Mouse (Mus musculus): Measurements from ENCODE around the gene Lrrc75a. TPM values are rescaled to one million over a fixed set of nuclear protein-coding genes. Genes with fewer than 3 reads are reported as not detected.

The Lrrc75a gene
- polyA plus RNA-seq, 1 experiment from 2014 or later = 4.7 TPM

Other genes starting within 250 kb of the Lrrc75a start
- gene Pigl, start 190.1 kb downstream of the Lrrc75a start, polyA plus RNA-seq (2018) = 2.9 to 5.2 TPM (median 5.0 TPM) in 3 replicates
- 110 to 316 TPM (median 118 TPM) in 3 replicates for gene Ncor1, start 190.0 kb downstream of the Lrrc75a start, polyA plus RNA-seq (2018)
- 7.2 to 8.9 TPM (median 8.3 TPM) in 3 replicates for gene Cenpv, start 109.3 kb downstream of the Lrrc75a start, polyA plus RNA-seq (2018)
- 916 to 1,557 TPM (median 1,390 TPM) in 3 replicates for gene Ubb, start 97.4 kb downstream of the Lrrc75a start, polyA plus RNA-seq (2018)
- gene Trpv2, start 74.0 kb downstream of the Lrrc75a start, polyA plus RNA-seq (2018) = 71.4 to 114 TPM (median 91.5 TPM) in 3 replicates
- gene Mmgt2, start 141 bp upstream of the Lrrc75a start, polyA plus RNA-seq (2018) = 25.0 to 33.0 TPM (median 31.4 TPM) in 3 replicates
- 2.3 to 2.4 TPM (median 2.4 TPM) in 3 replicates for gene Zfp287, start 83.4 kb upstream of the Lrrc75a start, polyA plus RNA-seq (2018)
- not detected in 3 replicates for gene Gm10428, start 104.6 kb upstream of the Lrrc75a start, polyA plus RNA-seq (2018)
- 0.20 to 0.69 TPM (median 0.42 TPM) in 3 replicates for gene Zfp286, start 140.9 kb upstream of the Lrrc75a start, polyA plus RNA-seq (2018)
- 2.5 to 6.9 TPM (median 4.4 TPM) in 3 replicates for gene Trim16, start 171.7 kb upstream of the Lrrc75a start, polyA plus RNA-seq (2018)
- gene Fbxw10, start 198.5 kb upstream of the Lrrc75a start, polyA plus RNA-seq (2018) = 0.35 to 1.5 TPM (median 1.1 TPM) in 3 replicates
- 19.2 to 26.5 TPM (median 25.1 TPM) in 3 replicates for gene Tvp23b, start 230.9 kb upstream of the Lrrc75a start, polyA plus RNA-seq (2018)

Measured in macrophage (primary cell).